Mouse (Mus musculus) heart, embryonic 12.5 days (tissue): ENCODE data around the gene Yif1a. TPM values are rescaled to one million over a fixed set of nuclear protein-coding genes. Genes with fewer than 3 reads are reported as not detected.

Source experiments
- ATAC-seq: fragments of 200-750 bp; cut with Nextera tagmentation; 2 replicates; pipeline ENCODE4 v1.8.0; 2017; ENCODE audit warnings: moderate TSS enrichment, moderate library complexity; ENCODE audit not compliant: insufficient number of reproducible peaks, low FRiP score
- H3K27ac ChIP-seq: fragments of 300-500 bp; sonication (generic); 2 replicates; pipeline ENCODE4 v1.5.1; 2016; ENCODE audit warnings: mild to moderate bottlenecking, moderate library complexity; ENCODE audit not compliant: poor library complexity, severe bottlenecking
- H3K27me3 ChIP-seq: fragments of 300-500 bp; sonication (generic); replicated peaks from 2 replicates; pipeline ENCODE4 v1.6.1; 2016; ENCODE audit warnings: mild to moderate bottlenecking, moderate library complexity
- H3K36me3 ChIP-seq: fragments of 300-500 bp; sonication (generic); 2 replicates; pipeline ENCODE4 v1.6.1; 2016; ENCODE audit warnings: mild to moderate bottlenecking, moderate library complexity
- H3K4me1 ChIP-seq: fragments of 300-500 bp; sonication (generic); replicated peaks from 2 replicates; pipeline ENCODE4 v1.6.1; 2016; ENCODE audit warnings: mild to moderate bottlenecking
- H3K4me2 ChIP-seq: fragments of 300-500 bp; sonication (generic); 2 replicates; pipeline ENCODE4 v1.6.1; 2016; ENCODE audit warnings: mild to moderate bottlenecking, moderate library complexity
- H3K4me3 ChIP-seq: fragments of 300-500 bp; sonication (generic); 2 replicates; pipeline ENCODE4 v1.5.1; 2016; ENCODE audit warnings: mild to moderate bottlenecking
- H3K9ac ChIP-seq: fragments of 300-500 bp; sonication (generic); 2 replicates; pipeline ENCODE4 v1.6.1; 2016; ENCODE audit warnings: mild to moderate bottlenecking, moderate library complexity
- H3K9me3 ChIP-seq: fragments of 300-500 bp; sonication (generic); replicated peaks from 2 replicates; pipeline ENCODE4 v1.6.1; 2016; ENCODE audit warnings: mild to moderate bottlenecking, moderate library complexity
- WGBS: fragments of 180-500 bp; shearing (Covaris S2); methylation state at CpG from one replicate; pipeline ENCODE4 v1.1.7; 2016; 5-methylcytosine and 5-hydroxymethylcytosine counted together
- polyA plus RNA-seq: library from polyadenylated mRNA; unstranded; fragments of >200 nt; fragmentation: Nextera tagmentation; extraction: Ambion mirVana; gene quantifications from 2 replicates; pipeline ENCODE4 v1.2.1, GENCODE M21; 2016

The Yif1a gene
- polyA plus RNA-seq, 1 experiment from 2014 or later = 82.8 TPM

DNA sequence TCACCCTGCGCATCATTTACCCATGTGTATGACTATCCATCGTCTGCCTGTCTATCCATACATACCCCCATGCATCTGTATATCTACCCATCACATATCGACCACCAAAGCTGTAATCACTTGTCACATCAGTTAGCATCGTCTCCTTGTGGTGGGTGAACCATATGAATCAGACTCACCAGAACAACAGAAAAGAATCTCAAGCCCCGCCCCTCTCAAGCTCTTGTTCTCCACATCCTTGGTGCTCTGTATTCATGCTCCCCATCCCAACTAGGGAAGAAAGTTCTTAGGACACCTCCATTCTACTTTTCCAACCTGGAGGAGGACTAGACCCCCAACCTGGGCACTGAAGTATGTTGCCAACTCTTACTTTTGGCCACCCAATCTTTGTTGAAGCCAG, 26.3 kb upstream of the Yif1a start:
- no peak overlapping the region for H3K4me2 ChIP-seq
- H3K27me3 ChIP-seq = no peaks in the 10 kb centered on the region
- no peak overlapping the region for H3K9ac ChIP-seq
- H3K9me3 ChIP-seq = no peaks in the 10 kb centered on the region
- no peak overlapping the region for H3K4me3 ChIP-seq
- H3K36me3 ChIP-seq = no peaks in the 10 kb centered on the region
- no peak overlapping the region for H3K27ac ChIP-seq
- 82% methylated on average over 5 of the region's 5 CpGs for WGBS
- H3K4me1 ChIP-seq = peaks cover 53% of the 10 kb centered on the region
- no peak for ATAC-seq

GRCm38 (mm10) chr19:5062446-5062845, 25.9 kb upstream of the Yif1a start:
- Histone ChIP-seq H3K27ac (no peak overlapping the region), H3K4me1 (peaks cover 57% of the 10 kb centered on the region), H3K9me3 (no peaks in the 10 kb centered on the region), H3K4me3 (no peak overlapping the region), H3K4me2 (no peak overlapping the region), H3K9ac (no peak overlapping the region), H3K27me3 (no peaks in the 10 kb centered on the region), H3K36me3 (no peaks in the 10 kb centered on the region)
- WGBS = 62% methylated on average over 6 of the region's 6 CpGs
- no peak for ATAC-seq

DNA sequence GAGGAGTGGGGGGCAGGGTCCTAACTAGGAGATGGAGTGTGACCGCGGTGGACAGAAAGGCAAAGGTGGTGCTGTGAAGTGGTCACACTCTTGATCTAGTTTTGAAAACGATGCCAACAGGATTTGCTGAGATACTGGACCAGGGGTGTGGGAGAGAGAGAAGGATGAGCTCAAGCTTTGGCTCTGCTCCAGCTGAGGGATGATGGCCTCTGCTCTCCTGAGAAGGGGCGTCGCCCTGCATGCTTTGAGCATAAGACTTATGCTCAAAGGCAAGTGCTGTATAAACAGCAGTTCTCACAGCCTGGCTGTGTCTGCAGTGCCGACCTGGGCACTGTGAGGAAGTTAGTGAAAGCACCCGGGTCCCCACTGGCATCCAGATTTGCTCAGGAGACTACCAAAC, 23.2 kb upstream of the Yif1a start:
- peaks cover 60% of the 10 kb centered on the region for H3K4me1 ChIP-seq
- H3K27me3 ChIP-seq = peaks cover 15% of the 10 kb centered on the region
- no peak overlapping the region for H3K9ac ChIP-seq
- no peak overlapping the region for H3K27ac ChIP-seq
- no peak overlapping the region for H3K4me3 ChIP-seq
- H3K4me2 ChIP-seq = 0 out of 2 replicates have a peak overlapping the region, but pooled peaks have one; percentile 13
- H3K36me3 ChIP-seq = no peaks in the 10 kb centered on the region
- no peaks in the 10 kb centered on the region for H3K9me3 ChIP-seq
- WGBS = 49% methylated on average over 7 of the region's 7 CpGs
- no peak for ATAC-seq

- H3K36me3 ChIP-seq = no peaks in the 10 kb centered on the region
- ATAC-seq = peak; percentile 16; the same call in 1 of the 2 replicates
- no peaks in the 10 kb centered on the region for H3K9me3 ChIP-seq
- H3K4me1 ChIP-seq = peaks cover 62% of the 10 kb centered on the region
- H3K27me3 ChIP-seq = peaks cover 19% of the 10 kb centered on the region
- H3K4me2 ChIP-seq = peak overlapping the region; percentile 96
- peak overlapping the region; percentile 72 for H3K27ac ChIP-seq
- H3K4me3 ChIP-seq = peak overlapping the region; percentile 58
- H3K9ac ChIP-seq = peak overlapping the region; percentile 46; the same call in 1 of the 2 replicates
- 6% methylated on average over 15 of the region's 15 CpGs for WGBS
These were observed 21.1 kb upstream of the Yif1a start for GRCm38 (mm10) chr19:5067040-5067799.

DNA sequence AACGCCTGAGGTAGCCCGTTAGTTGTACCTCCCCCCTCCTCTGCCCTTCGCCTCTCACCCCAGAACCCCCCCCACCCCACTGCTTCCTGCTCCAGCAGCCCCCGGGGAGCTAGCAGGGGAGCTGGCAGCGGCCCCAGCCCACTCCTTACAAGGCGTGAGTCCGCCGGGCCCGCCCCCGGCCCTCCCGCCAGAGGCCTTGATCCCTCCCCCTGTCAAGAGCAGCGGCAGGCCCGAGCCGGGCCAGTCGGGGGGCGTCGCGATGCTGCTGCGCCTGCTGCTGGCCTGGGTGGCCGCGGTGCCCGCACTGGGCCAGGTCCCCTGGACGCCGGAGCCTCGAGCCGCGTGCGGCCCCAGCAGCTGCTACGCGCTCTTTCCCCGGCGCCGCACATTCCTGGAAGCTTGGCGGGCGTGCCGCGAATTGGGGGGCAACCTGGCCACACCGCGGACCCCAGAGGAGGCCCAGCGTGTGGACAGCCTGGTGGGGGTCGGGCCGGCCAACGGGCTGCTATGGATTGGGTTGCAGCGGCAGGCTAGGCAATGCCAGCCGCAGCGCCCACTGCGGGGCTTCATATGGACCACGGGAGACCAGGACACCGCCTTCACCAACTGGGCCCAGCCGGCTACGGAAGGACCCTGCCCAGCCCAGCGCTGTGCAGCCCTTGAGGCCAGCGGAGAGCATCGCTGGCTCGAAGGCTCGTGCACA, 20.3 kb upstream of the Yif1a start, which contains the start of gene Cd248:
Gene Cd248 (plus strand): TSS at position 212 of the 703 bp plus-strand sequence.
- peak within 1 kb of the TSS; percentile 72 for H3K27ac ChIP-seq
- H3K36me3 ChIP-seq = no peaks in the 10 kb centered on the region
- WGBS = 1% methylated on average over 55 of the region's 56 CpGs
- peaks cover 70% of the 10 kb centered on the region for H3K4me1 ChIP-seq
- H3K4me2 ChIP-seq = peak within 1 kb of the TSS; percentile 96
- peak within 1 kb of the TSS; percentile 85 for H3K9ac ChIP-seq
- ATAC-seq = peak; percentile 67
- H3K9me3 ChIP-seq = no peaks in the 10 kb centered on the region
- H3K4me3 ChIP-seq = peak within 1 kb of the TSS; percentile 58
- peaks cover 19% of the 10 kb centered on the region for H3K27me3 ChIP-seq

- H3K4me1 ChIP-seq = peaks cover 71% of the 10 kb centered on the region
- peak overlapping the region; percentile 58 for H3K4me3 ChIP-seq
- 43% methylated on average over 21 of the region's 21 CpGs for WGBS
- H3K27ac ChIP-seq = no peak overlapping the region
- H3K36me3 ChIP-seq = no peaks in the 10 kb centered on the region
- no peak for ATAC-seq
- peaks cover 20% of the 10 kb centered on the region for H3K27me3 ChIP-seq
- no peaks in the 10 kb centered on the region for H3K9me3 ChIP-seq
- peak overlapping the region; percentile 96 for H3K4me2 ChIP-seq
- H3K9ac ChIP-seq = peak overlapping the region; percentile 85
These were observed 19.6 kb upstream of the Yif1a start for GRCm38 (mm10) chr19:5068570-5069234.

DNA sequence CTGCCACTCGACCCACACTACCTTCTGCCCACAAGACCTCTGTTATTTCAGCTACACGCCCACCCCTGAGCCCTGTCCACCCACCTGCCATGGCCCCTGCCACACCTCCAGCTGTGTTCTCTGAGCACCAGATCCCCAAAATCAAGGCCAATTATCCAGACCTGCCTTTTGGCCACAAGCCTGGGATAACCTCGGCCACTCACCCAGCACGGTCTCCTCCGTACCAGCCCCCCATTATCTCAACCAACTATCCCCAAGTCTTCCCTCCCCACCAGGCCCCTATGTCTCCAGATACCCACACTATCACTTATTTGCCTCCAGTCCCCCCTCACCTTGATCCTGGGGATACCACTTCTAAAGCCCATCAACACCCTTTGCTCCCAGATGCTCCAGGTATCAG, 18.9 kb upstream of the Yif1a start:
- Histone ChIP-seq H3K4me3 (peak overlapping the region; percentile 58), H3K9ac (peak overlapping the region; percentile 6; the same call in 1 of the 2 replicates)

DNA sequence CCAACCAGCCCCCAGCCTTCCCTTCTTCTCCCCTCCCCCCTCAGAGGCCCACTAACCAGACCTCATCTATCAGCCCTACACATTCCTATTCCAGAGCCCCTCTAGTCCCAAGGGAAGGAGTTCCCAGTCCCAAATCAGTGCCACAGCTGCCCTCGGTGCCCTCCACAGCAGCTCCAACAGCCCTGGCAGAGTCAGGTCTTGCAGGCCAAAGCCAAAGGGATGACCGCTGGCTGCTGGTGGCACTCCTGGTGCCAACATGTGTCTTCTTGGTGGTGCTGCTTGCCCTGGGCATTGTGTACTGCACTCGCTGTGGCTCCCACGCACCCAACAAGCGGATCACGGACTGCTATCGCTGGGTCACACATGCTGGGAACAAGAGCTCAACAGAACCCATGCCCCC, 18.4 kb upstream of the Yif1a start:
- H3K9ac ChIP-seq = peak overlapping the region; percentile 6
- H3K4me3 ChIP-seq = no peak overlapping the region; the same call in 1 of the 2 replicates

More for the DNA sequence above, 18.9 kb upstream of the Yif1a start:
- no peaks in the 10 kb centered on the region for H3K36me3 ChIP-seq
- H3K27me3 ChIP-seq = peaks cover 28% of the 10 kb centered on the region
- H3K4me1 ChIP-seq = peaks cover 70% of the 10 kb centered on the region
- no peak for ATAC-seq
- peak overlapping the region; percentile 96 for H3K4me2 ChIP-seq
- H3K9me3 ChIP-seq = no peaks in the 10 kb centered on the region
- no peak overlapping the region for H3K27ac ChIP-seq
- 80% methylated on average over 5 of the region's 5 CpGs for WGBS

GRCm38 (mm10) chr19:5071077-5071476, 17.3 kb upstream of the Yif1a start:
- no peaks in the 10 kb centered on the region for H3K36me3 ChIP-seq
- H3K4me1 ChIP-seq = peaks cover 58% of the 10 kb centered on the region
- 12% methylated on average over 11 of the region's 11 CpGs for WGBS
- H3K4me2 ChIP-seq = peak overlapping the region; percentile 96
- H3K27me3 ChIP-seq = peaks cover 33% of the 10 kb centered on the region
- H3K9me3 ChIP-seq = no peaks in the 10 kb centered on the region
- H3K9ac ChIP-seq = peak overlapping the region; percentile 27; the same call in 1 of the 2 replicates
- peak overlapping the region; percentile 48 for H3K4me3 ChIP-seq
- H3K27ac ChIP-seq = peak overlapping the region; percentile 59
- ATAC-seq = no peak

More for the DNA sequence above, 18.4 kb upstream of the Yif1a start:
- no peaks in the 10 kb centered on the region for H3K9me3 ChIP-seq
- no peak overlapping the region for H3K27ac ChIP-seq
- peaks cover 65% of the 10 kb centered on the region for H3K4me1 ChIP-seq
- H3K27me3 ChIP-seq = peaks cover 32% of the 10 kb centered on the region
- no peak for ATAC-seq
- 76% methylated on average over 7 of the region's 7 CpGs for WGBS
- H3K4me2 ChIP-seq = peak overlapping the region; percentile 96
- no peaks in the 10 kb centered on the region for H3K36me3 ChIP-seq

GRCm38 (mm10) chr19:5071545-5072369, 16.6 kb upstream of the Yif1a start:
- WGBS = under 1% methylated on average over 40 of the region's 40 CpGs
- Histone ChIP-seq H3K4me3 (peak overlapping the region; percentile 48), H3K9ac (peak overlapping the region; percentile 27), H3K4me1 (peaks cover 57% of the 10 kb centered on the region), H3K27me3 (peaks cover 33% of the 10 kb centered on the region), H3K36me3 (no peaks in the 10 kb centered on the region), H3K4me2 (peak overlapping the region; percentile 96), H3K27ac (peak overlapping the region; percentile 59), H3K9me3 (no peaks in the 10 kb centered on the region)
- ATAC-seq = peak; percentile 79
